Mouse (Mus musculus): ENCODE results near the gene Pold4. TPM values are rescaled to one million over a fixed set of nuclear protein-coding genes. Genes with fewer than 3 reads are reported as not detected.

The Pold4 gene
- total and polyA plus RNA-seq, 2 experiments, result 27.2 to 60.4 TPM

DNA sequence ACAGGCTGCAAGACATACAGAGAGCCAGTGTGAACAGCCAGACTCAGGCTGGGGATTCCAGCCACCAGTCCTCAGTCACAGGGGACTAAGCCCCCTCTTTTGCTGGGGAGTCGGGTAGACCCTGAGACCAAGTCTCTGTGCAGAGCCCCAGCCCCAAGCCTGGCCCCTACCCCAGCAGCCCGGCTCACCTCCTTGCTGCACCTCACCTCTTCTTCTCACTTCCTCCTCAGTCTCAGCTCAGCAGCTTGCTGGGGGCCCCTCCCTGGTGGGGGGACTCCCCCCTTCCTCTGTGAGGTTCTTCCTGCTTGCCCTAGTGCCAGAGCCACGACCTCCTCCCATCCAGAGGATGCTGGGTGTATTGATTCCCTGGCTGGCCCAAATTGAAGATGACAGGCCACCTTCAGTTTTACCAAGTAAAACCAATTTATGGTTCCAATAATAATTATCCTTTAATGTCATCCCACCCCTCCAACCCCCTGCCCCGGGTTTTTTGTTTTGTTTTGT is 40.8 kb upstream of the Pold4 start, which contains the start of gene Tbc1d10c:
Gene Tbc1d10c, minus strand, starts transcription at position 454 of the 504 bp plus-strand sequence.
- DNase-seq (ENCODE audit: extremely low read depth, low read depth, low spot score), result no peak
- Histone ChIP-seq H3K4me1 (ENCODE audit: control insufficient read depth, insufficient read depth, low read length) (peaks cover 24% of the 10 kb centered on the region), H3K27me3 (ENCODE audit: control insufficient read depth, insufficient read depth, low read length) (no peaks in the 10 kb centered on the region), H3K27ac (replicated peaks; ENCODE audit: insufficient read depth, low read depth, low read length) (peak within 1 kb of the TSS; percentile 73), H3K4me3 (ENCODE audit: insufficient read depth, low read depth, low read length) (peak within 1 kb of the TSS; percentile 96), H3K79me2 (ENCODE audit: control insufficient read depth, insufficient read depth, low read length) (peaks cover 14% of the 10 kb centered on the region), H3K36me3 (ENCODE audit: control insufficient read depth, insufficient read depth, low read length) (peaks cover 6% of the 10 kb centered on the region; the same call in 1 of the 2 replicates), H3K9ac (ENCODE audit: low read depth, low read length) (peak within 1 kb of the TSS; percentile 96)
- TF ChIP-seq CTCF (IDR thresholded peaks at IDR 0.05; ENCODE audit: low read depth, low read length) (no peak), POLR2A (IDR thresholded peaks at IDR 0.05; ENCODE audit: extremely low read depth, insufficient read depth, low read length) (no peak)
- 51% methylated on average over 4 of the region's 4 CpGs for WGBS

DNA sequence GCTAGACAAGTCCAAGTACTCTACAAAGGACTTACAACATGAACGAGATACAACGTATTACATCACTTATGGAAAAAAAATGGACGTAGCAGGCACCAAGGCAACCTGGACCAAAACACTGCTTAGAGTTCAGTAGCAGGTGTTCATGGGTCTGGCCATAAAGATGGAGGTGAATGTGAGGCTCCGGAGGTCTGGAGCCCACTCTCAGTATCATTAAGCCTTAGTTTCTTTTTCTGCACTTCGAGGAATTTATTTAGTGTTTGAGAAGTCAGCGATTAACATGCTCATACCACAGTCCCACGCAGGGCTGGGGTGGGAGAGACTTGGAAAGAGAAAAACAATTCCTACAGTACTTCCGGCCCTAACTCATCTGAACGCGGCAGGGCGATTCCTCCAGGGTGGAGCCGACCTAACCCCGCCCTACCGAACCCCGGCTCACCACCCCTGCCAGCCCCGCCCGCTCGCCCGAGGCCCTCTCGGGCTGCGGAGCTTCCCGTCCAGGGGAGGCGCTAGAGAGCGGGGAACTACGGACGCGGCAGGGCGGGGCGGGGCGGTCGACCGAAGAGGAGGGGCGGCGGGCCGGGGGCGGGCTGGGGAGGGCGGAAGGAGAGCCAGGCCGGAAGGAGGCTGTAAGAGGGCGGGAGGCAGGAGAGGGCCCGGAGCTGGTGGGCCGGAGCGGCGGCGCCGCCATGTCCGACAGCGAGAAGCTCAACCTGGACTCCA is 40.0 kb upstream of the Pold4 start, which contains the start of gene Ppp1ca:
Gene Ppp1ca, plus strand, starts transcription at position 538 of the 723 bp plus-strand sequence.
- Histone ChIP-seq H3K36me3 (ENCODE audit: control insufficient read depth, insufficient read depth, low read length) (peaks cover 6% of the 10 kb centered on the region; the same call in 1 of the 2 replicates), H3K4me1 (ENCODE audit: control insufficient read depth, insufficient read depth, low read length) (peaks cover 30% of the 10 kb centered on the region), H3K79me2 (ENCODE audit: control insufficient read depth, insufficient read depth, low read length) (peaks cover 14% of the 10 kb centered on the region), H3K27me3 (ENCODE audit: control insufficient read depth, insufficient read depth, low read length) (no peaks in the 10 kb centered on the region), H3K4me3 (ENCODE audit: insufficient read depth, low read depth, low read length) (peak within 1 kb of the TSS; percentile 96), H3K27ac (replicated peaks; ENCODE audit: insufficient read depth, low read depth, low read length) (peak within 1 kb of the TSS; percentile 73), H3K9ac (ENCODE audit: low read depth, low read length) (peak within 1 kb of the TSS; percentile 96)
- 7% methylated on average over 35 of the region's 47 CpGs for WGBS
- DNase-seq (ENCODE audit: extremely low read depth, low read depth, low spot score), result peak; percentile 72
- TF ChIP-seq CTCF (IDR thresholded peaks at IDR 0.05; ENCODE audit: low read depth, low read length) (peak; percentile 72), POLR2A (IDR thresholded peaks at IDR 0.05; ENCODE audit: extremely low read depth, insufficient read depth, low read length) (peak; percentile 90)

DNA sequence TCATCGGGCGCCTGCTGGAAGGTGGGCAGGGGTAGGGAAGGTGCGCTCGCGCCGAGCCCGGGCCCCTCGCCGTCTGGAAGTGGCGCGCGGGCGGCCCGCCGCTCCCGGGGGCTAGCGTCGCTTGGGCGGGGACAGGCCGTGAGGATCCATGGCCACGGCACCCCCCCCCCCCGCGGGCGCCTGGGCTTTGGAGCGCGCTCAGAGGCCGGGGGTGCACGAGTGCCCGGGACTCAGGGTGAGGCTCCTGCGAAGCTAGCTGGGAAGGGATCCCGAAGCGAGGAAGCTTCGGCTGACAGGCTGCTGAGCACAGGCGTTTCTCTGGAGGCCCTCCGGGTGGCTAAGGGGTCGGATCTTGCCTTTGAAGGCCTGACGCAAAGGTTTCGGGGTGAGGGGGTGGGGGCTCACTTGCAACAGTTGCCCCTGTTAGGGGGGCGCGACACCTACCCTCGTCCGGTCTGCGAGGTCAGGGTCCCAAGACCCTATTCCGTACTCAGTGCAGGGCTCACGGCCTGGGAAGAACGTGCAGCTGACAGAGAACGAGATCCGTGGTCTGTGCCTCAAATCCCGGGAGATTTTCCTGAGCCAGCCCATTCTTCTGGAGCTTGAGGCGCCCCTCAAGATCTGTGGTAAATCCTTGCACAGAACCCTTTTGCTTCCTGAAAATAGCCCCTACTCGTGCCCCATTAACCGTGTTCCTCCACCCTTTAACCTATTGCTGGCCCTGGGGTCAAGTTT is 39.3 kb upstream of the Pold4 start:
- H3K4me1 ChIP-seq (ENCODE audit: control insufficient read depth, insufficient read depth, low read length), result peaks cover 33% of the 10 kb centered on the region
- no peak for DNase-seq (ENCODE audit: extremely low read depth, low read depth, low spot score)
- H3K4me3 ChIP-seq (ENCODE audit: insufficient read depth, low read depth, low read length), result peak overlapping the region; percentile 96
- no peaks in the 10 kb centered on the region for H3K27me3 ChIP-seq (ENCODE audit: control insufficient read depth, insufficient read depth, low read length)
- no peak for TF ChIP-seq CTCF (IDR thresholded peaks at IDR 0.05; ENCODE audit: low read depth, low read length)
- TF ChIP-seq POLR2A (IDR thresholded peaks at IDR 0.05; ENCODE audit: extremely low read depth, insufficient read depth, low read length), result no peak
- peaks cover 6% of the 10 kb centered on the region; the same call in 1 of the 2 replicates for H3K36me3 ChIP-seq (ENCODE audit: control insufficient read depth, insufficient read depth, low read length)
- H3K79me2 ChIP-seq (ENCODE audit: control insufficient read depth, insufficient read depth, low read length), result peaks cover 14% of the 10 kb centered on the region
- H3K9ac ChIP-seq (ENCODE audit: low read depth, low read length), result peak overlapping the region; percentile 96
- H3K27ac ChIP-seq (replicated peaks; ENCODE audit: insufficient read depth, low read depth, low read length), result peak overlapping the region; percentile 73
- 1% methylated on average over 49 of the region's 52 CpGs for WGBS

DNA sequence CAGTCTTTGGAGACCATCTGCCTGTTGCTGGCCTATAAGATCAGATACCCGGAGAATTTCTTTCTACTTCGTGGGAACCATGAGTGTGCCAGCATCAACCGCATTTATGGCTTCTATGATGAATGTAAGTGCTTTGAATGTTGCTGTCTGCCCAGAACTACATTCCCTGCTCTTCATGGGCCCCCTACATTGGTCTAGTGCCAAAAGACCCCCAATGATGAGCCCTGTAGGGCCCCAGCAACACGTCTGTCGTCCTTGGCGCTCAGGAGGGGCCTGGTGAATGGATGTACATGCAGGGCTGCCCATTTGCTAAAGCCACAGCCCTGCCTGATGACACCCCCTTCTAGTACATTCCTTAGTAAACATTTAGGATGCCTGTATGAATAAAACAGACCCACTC is 38.6 kb upstream of the Pold4 start:
- WGBS, result 62% methylated on average over 6 of the region's 6 CpGs

DNA sequence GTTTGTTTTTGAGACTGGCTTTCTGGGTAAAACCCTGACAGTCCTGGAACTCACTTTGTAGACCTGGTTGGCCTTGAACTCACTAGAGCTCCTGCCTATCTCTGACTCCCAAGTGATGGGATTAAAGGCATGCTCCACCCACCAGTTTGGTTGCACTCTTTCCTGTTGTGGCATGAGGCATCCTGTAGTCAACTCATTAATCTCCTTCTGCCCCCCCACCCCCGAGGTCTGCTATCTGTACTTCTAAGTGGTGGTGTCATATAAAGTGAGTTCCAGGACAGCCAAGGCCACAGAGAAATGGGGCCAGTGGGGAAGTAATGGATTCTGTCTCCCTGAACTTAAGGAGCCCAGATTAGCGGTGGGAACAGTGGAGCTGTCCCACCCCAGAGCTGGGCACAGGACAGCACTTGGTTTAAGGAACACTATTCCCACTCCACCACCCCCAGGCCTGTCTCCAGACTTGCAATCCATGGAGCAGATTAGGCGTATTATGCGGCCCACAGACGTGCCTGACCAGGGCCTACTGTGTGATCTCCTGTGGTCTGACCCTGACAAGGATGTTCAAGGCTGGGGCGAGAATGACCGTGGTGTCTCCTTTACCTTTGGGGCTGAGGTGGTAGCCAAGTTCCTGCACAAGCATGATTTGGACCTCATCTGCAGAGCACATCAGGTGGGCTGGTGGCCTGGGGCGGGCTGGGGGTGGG is 37.5 kb upstream of the Pold4 start:
- no peaks in the 10 kb centered on the region for H3K27me3 ChIP-seq (ENCODE audit: control insufficient read depth, insufficient read depth, low read length)
- no peak overlapping the region for H3K4me3 ChIP-seq (ENCODE audit: insufficient read depth, low read depth, low read length)
- peaks cover 33% of the 10 kb centered on the region for H3K4me1 ChIP-seq (ENCODE audit: control insufficient read depth, insufficient read depth, low read length)
- DNase-seq (ENCODE audit: extremely low read depth, low read depth, low spot score), result no peak
- WGBS, result 82% methylated on average over 8 of the region's 8 CpGs
- no peak overlapping the region for H3K9ac ChIP-seq (ENCODE audit: low read depth, low read length)
- H3K36me3 ChIP-seq (ENCODE audit: control insufficient read depth, insufficient read depth, low read length), result peaks cover 6% of the 10 kb centered on the region; the same call in 1 of the 2 replicates
- H3K79me2 ChIP-seq (ENCODE audit: control insufficient read depth, insufficient read depth, low read length), result peaks cover 14% of the 10 kb centered on the region
- TF ChIP-seq POLR2A (IDR thresholded peaks at IDR 0.05; ENCODE audit: extremely low read depth, insufficient read depth, low read length) (no peak), CTCF (IDR thresholded peaks at IDR 0.05; ENCODE audit: low read depth, low read length) (no peak)
- no peak overlapping the region for H3K27ac ChIP-seq (replicated peaks; ENCODE audit: insufficient read depth, low read depth, low read length)

More for the DNA sequence above, 38.6 kb upstream of the Pold4 start:
- TF ChIP-seq CTCF (IDR thresholded peaks at IDR 0.05; ENCODE audit: low read depth, low read length) (no peak), POLR2A (IDR thresholded peaks at IDR 0.05; ENCODE audit: extremely low read depth, insufficient read depth, low read length) (no peak)
- Histone ChIP-seq H3K4me1 (ENCODE audit: control insufficient read depth, insufficient read depth, low read length) (peaks cover 33% of the 10 kb centered on the region), H3K27ac (replicated peaks; ENCODE audit: insufficient read depth, low read depth, low read length) (no peak overlapping the region), H3K79me2 (ENCODE audit: control insufficient read depth, insufficient read depth, low read length) (peaks cover 14% of the 10 kb centered on the region), H3K27me3 (ENCODE audit: control insufficient read depth, insufficient read depth, low read length) (no peaks in the 10 kb centered on the region), H3K36me3 (ENCODE audit: control insufficient read depth, insufficient read depth, low read length) (peaks cover 6% of the 10 kb centered on the region; the same call in 1 of the 2 replicates), H3K4me3 (ENCODE audit: insufficient read depth, low read depth, low read length) (no peak overlapping the region; the same call in none of the 2 replicates), H3K9ac (ENCODE audit: low read depth, low read length) (peak overlapping the region; percentile 96)
- no peak for DNase-seq (ENCODE audit: extremely low read depth, low read depth, low spot score)

Data from liver, adult 2 months (tissue).